Mouse (Mus musculus) left cerebral cortex, adult 2 months (tissue): ENCODE data around the gene Asb16. TPM values are rescaled to one million over a fixed set of nuclear protein-coding genes. Genes with fewer than 3 reads are reported as not detected.
A peak's percentile ranks its signal among the peaks of the same experiment; 100 is the strongest.

ENCODE experiments used
- DNase-seq, 2 experiments: peaks; one replicate each; pipeline ENCODE4 v3.0.0; 2021 to 2022; ENCODE audit warnings: low spot score in 2 of 2, mixed read lengths in 1 of 2; ENCODE audit errors: extremely low spot score in 1 of 2
- H3K27ac ChIP-seq: fragments of 200-600 bp; 2 replicates; pipeline ENCODE4 v1.8.1; 2022
- H3K4me3 ChIP-seq: fragments of 200-600 bp; 2 replicates; pipeline ENCODE4 v1.8.1; 2022
- CTCF ChIP-seq: fragments of 200-600 bp; IDR thresholded peaks from 2 replicates; pipeline ENCODE4 v1.8.1; 2022; ENCODE audit warnings: antibody characterized with exemption, mild to moderate bottlenecking, moderate library complexity
- intact Hi-C: fragments of 180-260 bp; cut with DNase I; formaldehyde crosslinking; loops from one replicate; pipeline ENCODE4 v1.15.1; 2025
- total RNA-seq, 2 experiments: library from RNA; stranded (reverse); gene quantifications; 2 replicates each; pipeline ENCODE4 v1.2.3; 2021

Gene Asb16
- total RNA-seq, 2 experiments from 2014 or later = 1.2 to 1.4 TPM

DNA sequence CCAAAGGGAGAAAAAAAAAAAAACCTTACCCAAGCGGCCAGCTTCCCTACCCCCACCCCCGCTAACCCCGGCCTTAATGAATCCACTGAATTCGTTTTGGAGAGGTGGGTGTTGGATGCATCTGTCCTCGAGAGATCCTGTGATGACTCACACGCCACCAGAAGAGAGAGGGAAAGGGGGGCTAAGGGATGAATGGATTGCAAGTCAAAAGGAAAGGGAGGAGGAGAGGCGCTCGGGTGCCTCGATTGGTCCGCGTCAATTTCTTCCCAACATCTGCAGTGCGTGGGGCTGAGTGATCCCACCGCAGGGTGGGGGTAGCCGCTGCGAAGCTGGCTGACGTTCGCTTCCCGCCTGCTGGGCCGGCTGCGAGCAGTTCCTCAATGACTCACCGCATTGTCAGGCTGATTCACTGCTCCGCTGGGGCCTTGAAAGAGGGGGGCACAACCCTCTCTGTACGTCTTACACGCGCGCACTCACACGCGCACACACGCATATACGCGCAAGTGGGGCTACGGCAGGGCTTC lies 23.6 kb upstream of the Asb16 start:
- peak; percentile 85 to 87 for DNase-seq
- no peak for TF ChIP-seq CTCF
- Histone ChIP-seq H3K27ac (peak overlapping the region; percentile 0; the same call in 1 of the 2 replicates), H3K4me3 (peak overlapping the region; percentile 43)
- intact Hi-C loops = loop anchor here (1.0 kb wide), 2 partner anchors 29 to 44 kb away; no protein-coding TSS in a partner anchor

DNA sequence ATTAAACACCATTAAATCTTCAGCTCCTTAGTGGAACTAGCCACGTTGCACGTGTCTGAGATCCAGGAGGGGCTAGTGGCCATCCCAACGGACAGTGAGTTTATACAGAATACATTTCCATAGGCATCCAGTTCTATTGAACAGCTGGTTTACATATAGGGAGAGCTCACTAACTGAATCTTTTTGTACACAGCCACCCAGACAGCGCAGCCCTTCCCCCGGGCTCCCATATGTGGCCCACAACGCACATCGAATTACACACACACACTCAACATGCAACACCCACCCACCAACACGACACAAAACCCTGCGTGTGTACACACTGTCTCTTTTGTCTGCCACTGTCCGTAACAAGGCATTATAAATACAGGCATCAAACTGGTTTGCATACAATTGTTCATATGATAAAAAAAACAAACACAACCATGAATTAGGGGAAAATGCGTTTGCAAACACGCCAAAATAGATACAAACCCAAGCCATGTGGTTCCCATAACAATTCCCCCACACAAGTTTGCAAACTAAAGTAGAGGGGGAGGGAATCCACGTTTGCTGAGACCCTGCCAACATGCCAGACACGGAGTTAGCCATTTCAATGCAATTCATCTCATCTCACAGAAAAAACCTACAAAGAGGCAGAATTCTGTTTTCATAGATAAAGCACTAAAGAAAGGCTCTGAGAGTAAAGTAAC lies 22.8 kb upstream of the Asb16 start:
- Histone ChIP-seq H3K27ac (peak overlapping the region; percentile 0; the same call in 1 of the 2 replicates), H3K4me3 (peak overlapping the region; percentile 43)
- intact Hi-C loops = loop anchor here (1.0 kb wide), 2 partner anchors 29 to 44 kb away; no protein-coding TSS in a partner anchor
- no peak for TF ChIP-seq CTCF
- peak in 1 of 2 experiments; percentile 29 for DNase-seq

DNA sequence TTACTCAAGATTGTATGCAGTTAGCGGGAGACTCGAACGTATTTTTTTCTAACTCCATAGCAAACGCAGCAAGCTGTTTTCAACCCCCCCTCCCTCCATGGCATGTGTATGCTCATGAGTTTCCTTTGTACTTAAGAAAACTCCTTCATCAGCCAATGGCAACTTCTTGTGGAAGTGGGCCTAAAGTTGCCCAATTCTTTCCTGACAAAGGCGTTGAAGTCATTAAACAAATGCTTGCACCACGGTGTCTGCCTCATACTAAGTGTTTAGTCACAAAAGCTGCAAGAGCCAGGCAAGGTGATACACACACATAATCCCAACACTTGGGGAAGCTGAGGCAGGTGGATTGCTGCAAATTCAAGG lies 22.3 kb upstream of the Asb16 start:
- no peak overlapping the region for H3K27ac ChIP-seq
- DNase-seq = no peak
- intact Hi-C loops = no loop called here
- no peak overlapping the region for H3K4me3 ChIP-seq
- no peak for TF ChIP-seq CTCF

DNA sequence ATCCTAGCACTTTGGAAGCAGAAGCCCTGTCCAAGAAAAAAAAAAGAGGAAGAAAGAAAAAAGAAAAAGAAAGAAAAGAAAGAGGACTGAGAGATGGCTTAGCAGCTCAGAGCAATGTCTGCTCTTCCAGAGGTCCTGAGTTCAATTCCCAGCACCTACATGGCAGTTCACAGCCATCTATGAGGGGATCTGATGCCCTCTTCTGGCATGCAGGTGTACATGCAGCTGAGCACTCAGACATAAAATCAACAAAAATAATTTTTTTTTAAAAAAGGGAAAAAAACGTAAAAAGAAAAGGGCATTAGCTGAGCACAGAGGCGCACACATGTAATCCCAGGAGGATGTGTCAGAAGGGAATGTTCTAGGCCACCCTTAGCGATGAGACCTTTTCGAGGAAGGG lies 21.7 kb upstream of the Asb16 start:
- intact Hi-C loops = no loop called here
- H3K4me3 ChIP-seq = no peak overlapping the region
- peak; percentile 19 for TF ChIP-seq CTCF
- DNase-seq = no peak
- H3K27ac ChIP-seq = no peak overlapping the region

DNA sequence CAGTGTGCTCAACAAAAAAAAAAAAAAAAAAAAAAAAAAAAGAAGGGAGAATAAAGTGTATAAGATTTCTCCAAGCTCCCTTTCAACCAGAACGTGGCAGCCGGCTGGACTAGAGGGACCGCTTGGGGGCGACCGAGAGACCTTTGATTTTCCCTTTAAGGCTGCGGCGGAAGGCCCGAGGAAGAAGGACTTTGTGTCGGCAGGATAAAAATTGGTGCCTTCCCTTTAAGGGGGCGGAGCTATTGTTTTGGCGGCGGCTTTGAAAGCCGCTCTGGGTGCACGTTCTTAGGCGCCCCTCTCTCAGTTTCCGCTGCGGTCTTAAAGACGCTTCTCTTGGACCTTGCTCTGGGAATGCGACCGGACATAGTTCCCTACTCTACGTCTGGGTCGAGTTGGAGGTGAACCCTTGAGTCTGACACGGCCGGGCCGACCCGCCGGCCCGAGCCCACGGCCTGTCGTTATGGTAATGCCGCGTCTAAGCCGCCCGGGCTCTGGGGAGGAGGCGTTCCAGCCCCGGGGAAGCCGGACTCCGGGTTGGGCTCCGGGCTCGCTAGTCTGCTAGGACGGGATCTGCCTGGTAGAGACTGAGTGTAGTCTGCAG lies 19.8 kb upstream of the Asb16 start, which contains the start of gene BC030867:
BC030867 (plus strand) TSS at position 253 of the 601 bp plus-strand sequence.
- DNase-seq = peak; percentile 90 to 94
- TF ChIP-seq CTCF = peak; percentile 76
- intact Hi-C loops = loop anchor here (1.0 to 2.0 kb wide), 2 partner anchors 18 to 58 kb away; partner anchors contain the start of gene Hdac5
- Histone ChIP-seq H3K4me3 (peak within 1 kb of the TSS; percentile 51), H3K27ac (no peak within 1 kb of the TSS)

DNA sequence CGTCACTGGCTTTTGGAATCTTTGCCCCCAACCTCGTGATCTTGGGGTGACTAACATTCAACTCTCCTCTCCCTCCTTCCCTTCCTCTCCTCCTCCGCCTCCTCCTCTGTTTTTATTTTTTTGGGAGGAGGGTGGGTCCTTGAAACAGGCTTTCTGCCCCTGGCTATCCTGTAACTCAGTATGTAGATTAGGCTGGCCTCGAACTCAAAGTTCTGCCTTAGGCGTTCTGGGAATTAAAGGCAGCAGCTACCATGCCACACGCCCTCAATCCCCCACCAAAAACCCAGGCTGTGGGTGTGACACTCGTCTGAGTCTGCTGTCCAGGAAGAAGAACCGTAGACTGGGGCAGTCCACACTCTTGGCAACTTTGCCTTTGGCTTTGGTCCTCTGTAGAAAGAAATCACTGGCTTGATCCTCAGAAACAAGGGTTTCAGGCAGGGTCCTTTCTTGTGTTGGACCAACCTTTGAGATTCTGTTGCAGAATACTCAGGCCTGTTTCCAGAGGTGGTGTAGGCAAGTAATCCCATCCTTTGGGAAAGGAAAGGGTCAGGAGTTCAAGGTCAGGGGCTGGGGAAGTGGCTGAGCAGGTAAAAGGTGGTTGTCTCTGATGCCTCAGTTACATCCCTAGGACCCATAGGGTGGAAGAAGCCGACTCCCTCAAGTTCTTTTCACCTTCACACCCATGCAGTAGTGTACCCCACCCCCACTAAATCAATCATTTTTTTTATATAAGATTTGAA lies 19.0 kb upstream of the Asb16 start:
- no peak for TF ChIP-seq CTCF
- no peak for DNase-seq
- intact Hi-C loops = loop anchor here (2.0 kb wide), 1 partner anchor 59 kb away; no protein-coding TSS in a partner anchor
- no peak overlapping the region for H3K27ac ChIP-seq
- no peak overlapping the region for H3K4me3 ChIP-seq

DNA sequence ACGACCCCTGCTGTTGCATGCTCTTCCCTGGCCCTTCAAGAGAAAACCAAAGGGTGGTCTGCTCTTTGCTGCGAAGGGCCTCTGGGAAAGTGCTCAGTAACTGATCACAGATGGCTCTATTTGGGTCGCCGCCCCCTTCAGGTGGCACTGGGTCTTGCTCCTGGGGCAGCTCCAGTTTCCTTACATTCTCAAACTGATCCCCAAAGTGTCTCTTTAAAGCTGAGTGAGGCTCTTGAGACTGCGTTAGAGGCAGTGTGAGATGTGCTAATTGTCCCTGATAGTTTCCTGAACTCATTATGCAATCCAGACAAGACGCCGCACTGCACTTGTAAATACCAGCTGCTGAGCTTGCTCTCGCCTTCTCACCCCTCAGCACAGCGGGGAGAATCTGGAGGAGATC lies 11.0 kb upstream of the Asb16 start:
- peak; percentile 41 for TF ChIP-seq CTCF
- no peak overlapping the region for H3K27ac ChIP-seq
- H3K4me3 ChIP-seq = no peak overlapping the region
- peak in 1 of 2 experiments; percentile 20 for DNase-seq
- intact Hi-C loops = no loop called here

DNA sequence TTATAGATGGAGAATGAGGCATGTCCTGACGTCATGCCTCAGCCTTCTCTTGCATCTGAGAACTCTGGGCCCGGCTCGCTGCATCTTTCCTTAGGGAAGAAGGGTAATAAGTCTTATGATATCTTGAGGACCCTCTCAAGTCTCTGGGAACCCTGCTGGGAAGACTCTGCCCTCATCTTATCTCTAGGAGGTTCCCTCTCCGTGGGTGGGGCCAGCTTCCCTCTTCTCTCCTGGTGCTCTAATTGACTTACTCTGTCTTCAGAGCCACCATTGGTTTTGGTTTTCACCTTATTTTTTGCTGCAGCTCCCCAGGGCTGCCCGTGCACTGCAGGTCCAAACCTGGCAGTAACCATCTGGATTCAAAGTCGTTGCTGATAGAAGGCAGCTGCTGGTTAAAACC lies 10.4 kb upstream of the Asb16 start:
- intact Hi-C loops = no loop called here
- no peak overlapping the region for H3K27ac ChIP-seq
- no peak for TF ChIP-seq CTCF
- DNase-seq = no peak
- no peak overlapping the region for H3K4me3 ChIP-seq

DNA sequence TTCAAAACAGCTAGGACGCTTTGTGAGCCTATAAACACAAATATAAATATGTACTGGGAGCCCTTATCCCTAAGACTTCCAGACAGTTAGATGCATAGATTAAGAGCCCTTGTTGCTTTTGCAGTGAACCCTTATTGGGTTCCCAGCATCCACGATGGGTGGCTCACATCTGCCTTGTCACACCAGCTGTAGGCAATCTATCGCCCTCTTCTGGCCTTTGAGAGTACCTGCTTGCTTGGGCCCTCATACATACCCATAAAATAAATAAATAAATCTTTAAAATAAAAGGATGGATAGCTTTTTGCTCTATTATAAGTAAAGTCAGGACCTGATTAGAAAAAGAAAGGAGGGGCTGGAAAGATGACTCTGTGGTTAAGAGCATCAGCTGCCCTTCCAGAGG lies 10.0 kb upstream of the Asb16 start:
- TF ChIP-seq CTCF = peak; percentile 11; the same call in 1 of the 2 replicates
- no peak for DNase-seq

DNA sequence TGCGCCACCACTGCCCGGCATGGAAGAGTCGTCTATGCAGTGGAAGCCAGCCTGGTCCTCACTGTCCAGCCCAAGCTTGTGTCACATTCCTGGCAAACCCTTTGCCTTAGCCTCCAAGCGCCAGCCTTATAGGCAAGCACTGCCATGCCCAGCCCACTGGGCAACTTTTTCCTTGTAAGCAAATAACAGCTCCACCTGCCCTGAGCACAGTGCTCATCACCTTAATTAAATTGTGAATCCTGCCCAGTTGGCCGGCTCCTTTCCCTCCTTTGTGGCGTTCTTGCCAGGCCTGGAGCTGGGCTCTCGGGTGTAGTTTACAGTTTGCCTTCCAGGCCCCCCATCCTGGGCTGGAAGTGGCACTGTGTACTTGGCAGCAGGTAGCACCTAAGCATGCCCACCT lies 5.3 kb upstream of the Asb16 start:
- no peak for DNase-seq
- intact Hi-C loops = no loop called here
- TF ChIP-seq CTCF = no peak
- no peak overlapping the region for H3K4me3 ChIP-seq
- no peak overlapping the region for H3K27ac ChIP-seq

More for the DNA sequence above, 10.0 kb upstream of the Asb16 start:
- no peak overlapping the region for H3K4me3 ChIP-seq
- intact Hi-C loops = no loop called here
- H3K27ac ChIP-seq = no peak overlapping the region

DNA sequence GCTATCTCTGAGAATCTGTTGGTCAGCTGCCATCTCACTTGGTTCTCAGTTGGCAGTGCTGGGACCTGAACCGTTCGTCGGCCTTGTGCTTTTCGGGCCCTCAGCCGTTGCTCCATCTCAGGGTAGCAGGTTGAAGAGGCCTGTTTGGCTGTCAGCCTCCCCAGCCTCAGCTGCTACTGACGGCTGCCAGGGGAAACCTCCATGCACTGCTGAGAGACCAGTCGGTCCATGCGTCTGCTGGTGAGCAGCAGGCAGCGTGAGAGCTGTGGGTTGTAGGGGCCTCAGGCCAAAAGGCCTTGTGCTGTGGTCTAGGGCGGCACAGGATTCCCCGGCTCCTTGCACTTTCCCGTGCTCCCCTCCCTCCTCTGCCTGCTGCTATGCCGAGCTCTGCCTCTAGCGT lies 2.7 kb upstream of the Asb16 start:
- no peak for DNase-seq
- Histone ChIP-seq H3K4me3 (no peak overlapping the region), H3K27ac (no peak overlapping the region)
- intact Hi-C loops = loop anchor here (5.0 kb wide), 2 partner anchors 109 to 164 kb away; partner anchors contain the start of genes Ppy and Tmem101
- no peak for TF ChIP-seq CTCF
